Mouse (Mus musculus): ENCODE results near the gene Gpr39.

DNA sequence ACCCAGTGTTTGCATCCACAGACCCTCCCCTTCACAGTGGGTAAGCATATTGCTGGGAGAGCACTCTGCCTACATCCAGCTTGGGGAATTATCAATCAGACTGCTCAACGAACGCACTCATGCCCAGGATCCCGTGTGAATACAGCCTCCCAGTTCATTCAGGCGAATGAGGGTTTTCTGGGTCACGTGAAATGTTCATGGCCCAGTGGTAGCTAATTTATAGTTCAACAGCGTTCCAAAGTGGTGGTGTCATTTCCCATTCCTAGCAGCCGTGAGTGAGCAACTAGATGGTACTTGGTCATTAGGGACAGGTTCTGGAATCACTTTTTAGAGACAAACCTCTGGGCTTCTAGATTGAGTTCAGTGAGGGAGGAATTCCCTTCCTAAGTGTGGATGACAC, 144.3 kb downstream of the Gpr39 start:
- TF ChIP-seq POLR2A (IDR thresholded peaks at IDR 0.05; ENCODE audit: insufficient read depth, low read depth, low read length) (no peak), EP300 (IDR thresholded peaks at IDR 0.05; ENCODE audit: insufficient read depth, low read depth, low read length) (no peak), CTCF (IDR thresholded peaks at IDR 0.05) (no peak)

Measured in heart, adult 2 months (tissue).